Mouse (Mus musculus) layer of hippocampus, adult 9-11 months (tissue): ENCODE results near the gene Arid3c.
"Not testable (repeated sequence)": the region's sequence is repeated elsewhere in the genome, so short reads cannot be mapped to it uniquely, and the experiment has no call there.

ENCODE experiments used
- DNase-seq: peaks from one replicate; pipeline ENCODE4 v3.0.0; 2022

Arid3c gene

DNA sequence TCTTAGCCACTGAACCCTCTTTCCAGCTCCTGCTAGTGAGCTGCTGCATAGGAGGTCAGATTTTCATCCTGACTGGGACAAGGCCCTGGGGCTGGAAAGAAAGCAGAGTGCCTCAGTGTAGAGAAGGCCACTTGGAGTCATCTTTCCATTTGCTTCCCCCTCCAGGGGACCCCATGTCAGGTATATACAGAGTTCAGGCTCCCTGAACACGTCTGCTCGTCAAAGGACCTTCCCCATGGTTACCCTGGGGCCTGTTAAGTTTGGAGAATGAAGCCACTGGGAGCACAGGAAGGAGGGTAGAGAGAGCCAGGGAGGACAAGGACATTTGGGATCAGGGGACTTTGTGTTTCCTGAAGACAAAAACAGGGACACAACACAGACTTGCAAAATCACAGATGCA lies 28.7 kb downstream of the Arid3c start:
- not testable (repeated sequence) for DNase-seq

GRCm38 (mm10) chr4:41700224-41700623 lies 30.7 kb downstream of the Arid3c start:
- DNase-seq = not testable (repeated sequence)

DNA sequence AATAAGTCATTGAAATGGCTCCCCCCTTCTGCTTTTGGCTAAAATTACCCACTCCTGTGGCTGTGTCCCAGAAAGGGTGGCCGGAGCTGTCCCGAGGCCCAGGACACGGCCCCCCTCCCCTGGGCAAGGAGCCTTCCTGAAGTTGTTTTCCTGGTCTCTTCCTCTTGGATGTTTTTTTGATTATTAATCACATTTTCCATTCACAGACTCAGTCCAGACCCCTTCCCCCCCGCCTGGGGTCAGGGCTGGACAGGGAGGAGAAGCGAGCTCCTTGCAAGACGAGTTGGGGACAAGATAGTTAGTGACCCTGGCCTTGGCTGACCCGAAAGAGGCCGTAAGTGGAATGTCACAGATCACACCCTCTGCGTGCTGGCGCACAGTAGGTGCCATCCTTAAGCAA lies 31.2 kb downstream of the Arid3c start, which contains the start of gene Il11ra1:
Il11ra1 (plus strand) TSS at position 207 of the 400 bp plus-strand sequence.
- not testable (repeated sequence) for DNase-seq

- not testable (repeated sequence) for DNase-seq
Measured at GRCm38 (mm10) chr4:41698421-41699016, 32.4 kb downstream of the Arid3c start.

DNA sequence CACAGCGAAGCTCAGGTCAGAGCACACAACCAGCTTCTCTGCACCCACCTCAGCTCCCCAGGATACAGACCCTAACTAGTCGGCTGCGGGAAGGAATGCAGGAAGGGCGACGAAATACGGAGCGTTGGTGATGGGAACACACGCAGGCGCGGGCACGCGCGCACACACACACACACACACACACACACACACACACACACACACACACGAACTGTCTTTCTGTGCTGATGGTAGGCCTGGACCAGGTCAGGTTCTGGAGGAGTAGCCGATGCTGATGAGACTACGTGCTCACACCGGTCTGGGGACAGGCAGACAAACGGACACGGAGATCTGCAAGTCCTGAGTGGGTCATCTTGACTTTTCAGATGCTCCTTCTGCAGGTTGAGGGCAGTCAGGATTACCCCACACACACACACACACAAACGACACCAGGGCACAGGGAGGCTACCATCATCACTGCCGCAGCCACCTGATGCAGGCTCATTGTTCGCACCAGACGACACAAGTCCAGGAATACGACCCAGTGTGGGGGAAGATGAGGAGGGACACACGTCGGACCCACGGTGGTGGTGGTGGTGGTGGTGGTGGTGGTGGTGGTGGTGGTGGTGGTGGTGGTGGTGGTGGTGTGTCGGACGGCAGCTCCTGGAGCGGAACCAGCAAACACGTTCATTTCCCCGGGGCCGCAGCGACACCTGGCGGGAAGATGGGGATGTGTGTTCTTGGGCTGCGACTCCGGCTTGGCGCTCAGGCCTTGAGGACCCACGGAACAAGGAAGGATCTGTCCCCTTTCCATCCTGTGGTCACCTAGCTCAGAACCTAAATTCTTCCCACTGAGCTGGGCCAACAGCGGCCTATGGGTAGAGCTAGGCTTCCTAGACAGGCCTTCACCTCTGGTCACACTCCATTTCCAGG lies 33.8 kb downstream of the Arid3c start, which contains the start of gene Cntfr:
Cntfr (minus strand) TSS at position 160 of the 912 bp plus-strand sequence.
- DNase-seq = not testable (repeated sequence)

GRCm38 (mm10) chr4:41696452-41696851 lies 34.5 kb downstream of the Arid3c start:
- DNase-seq = not testable (repeated sequence)

DNA sequence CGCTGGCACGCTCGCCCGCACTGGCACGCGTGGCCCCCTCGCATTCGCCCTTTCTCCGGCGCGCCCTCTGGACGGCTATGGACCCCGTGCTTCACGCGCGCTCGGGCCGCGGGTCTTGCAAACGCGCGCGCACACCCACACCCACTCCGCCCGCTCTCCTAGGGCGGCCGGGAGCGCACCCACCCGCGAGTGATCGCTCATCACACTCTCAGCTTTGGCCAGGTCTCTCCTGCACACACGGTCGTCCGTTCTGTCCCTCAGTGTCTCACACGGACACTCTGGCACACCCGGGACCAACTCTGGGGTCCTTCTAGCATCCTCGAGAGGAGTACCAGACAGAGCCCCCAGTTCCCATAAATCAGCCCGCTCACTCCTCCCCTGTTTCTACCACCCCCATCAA lies 35.1 kb downstream of the Arid3c start:
- DNase-seq = not testable (repeated sequence)

DNA sequence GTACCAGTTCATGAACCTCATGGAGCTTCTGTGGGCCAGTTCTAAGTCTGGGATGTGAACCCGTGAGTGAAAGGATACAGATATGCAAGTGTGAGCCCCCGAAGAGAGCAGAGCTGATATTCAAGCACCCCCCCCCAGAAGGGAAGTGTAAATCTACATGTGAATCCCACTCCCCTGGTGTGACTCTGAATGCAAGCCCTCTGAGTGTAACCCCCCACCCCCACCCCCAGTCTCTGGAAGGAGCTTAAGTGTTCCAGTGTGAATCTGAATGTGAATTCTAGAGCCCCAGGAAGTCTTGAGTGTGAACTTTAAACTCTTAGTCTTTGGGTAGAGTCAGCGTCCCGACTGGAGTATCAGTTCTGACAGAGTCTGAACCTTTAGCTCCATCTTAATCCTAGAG lies 37.4 kb downstream of the Arid3c start:
- DNase-seq = not testable (repeated sequence)

DNA sequence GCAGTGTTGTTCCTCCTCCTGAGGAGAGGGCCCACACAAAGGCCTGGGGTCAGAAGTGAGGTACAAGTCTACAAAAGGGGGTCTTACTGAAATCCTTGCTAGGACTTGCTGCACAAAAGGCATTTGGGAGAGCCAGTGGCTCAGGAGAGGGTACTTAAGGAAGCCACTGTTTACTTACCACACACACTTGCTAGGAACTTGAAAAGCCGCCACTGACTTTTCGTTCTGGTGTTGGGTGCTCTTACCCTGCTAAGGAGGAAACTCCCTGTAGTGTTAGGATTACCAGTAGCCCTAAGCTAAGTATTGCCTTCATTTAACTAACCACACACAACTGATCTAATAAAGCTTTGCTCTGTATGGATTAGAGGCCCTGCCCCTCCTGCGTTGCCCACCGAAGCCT lies 40.9 kb downstream of the Arid3c start:
- DNase-seq = not testable (repeated sequence)

- DNase-seq = not testable (repeated sequence)
Measured at GRCm38 (mm10) chr4:41688562-41688961, 42.4 kb downstream of the Arid3c start.

DNA sequence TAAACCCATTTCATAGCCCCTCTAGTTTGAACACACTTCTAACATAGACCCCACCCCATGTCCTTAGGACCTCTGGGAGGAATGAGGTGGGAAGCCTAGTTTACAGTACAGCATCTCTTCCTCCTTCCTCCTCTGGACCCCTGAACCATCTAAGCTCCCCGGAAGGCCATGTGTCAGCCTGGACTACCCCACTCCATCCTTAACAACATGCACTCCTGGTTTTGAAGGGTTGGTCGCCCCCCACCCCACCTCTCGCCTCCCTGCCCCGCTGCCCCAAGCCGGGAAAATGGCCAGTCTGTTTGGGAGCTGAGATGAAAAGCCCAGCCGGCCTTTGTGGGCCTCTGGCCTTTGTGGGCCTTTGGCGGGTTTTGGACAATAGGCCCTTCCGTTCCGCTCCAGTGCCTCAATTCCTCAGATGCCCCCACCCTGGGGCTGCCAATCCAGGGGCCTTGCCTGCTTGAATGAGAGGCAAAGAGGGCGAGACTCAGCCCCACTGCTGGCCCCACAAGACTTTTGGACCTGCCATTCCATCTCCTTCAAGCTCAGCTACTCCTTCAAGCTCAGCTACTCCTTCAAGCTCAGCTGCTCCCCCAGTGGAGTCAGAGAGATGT lies 45.0 kb downstream of the Arid3c start:
- DNase-seq = not testable (repeated sequence)

- not testable (repeated sequence) for DNase-seq
Measured at GRCm38 (mm10) chr4:41684931-41685453, 46.0 kb downstream of the Arid3c start.

DNA sequence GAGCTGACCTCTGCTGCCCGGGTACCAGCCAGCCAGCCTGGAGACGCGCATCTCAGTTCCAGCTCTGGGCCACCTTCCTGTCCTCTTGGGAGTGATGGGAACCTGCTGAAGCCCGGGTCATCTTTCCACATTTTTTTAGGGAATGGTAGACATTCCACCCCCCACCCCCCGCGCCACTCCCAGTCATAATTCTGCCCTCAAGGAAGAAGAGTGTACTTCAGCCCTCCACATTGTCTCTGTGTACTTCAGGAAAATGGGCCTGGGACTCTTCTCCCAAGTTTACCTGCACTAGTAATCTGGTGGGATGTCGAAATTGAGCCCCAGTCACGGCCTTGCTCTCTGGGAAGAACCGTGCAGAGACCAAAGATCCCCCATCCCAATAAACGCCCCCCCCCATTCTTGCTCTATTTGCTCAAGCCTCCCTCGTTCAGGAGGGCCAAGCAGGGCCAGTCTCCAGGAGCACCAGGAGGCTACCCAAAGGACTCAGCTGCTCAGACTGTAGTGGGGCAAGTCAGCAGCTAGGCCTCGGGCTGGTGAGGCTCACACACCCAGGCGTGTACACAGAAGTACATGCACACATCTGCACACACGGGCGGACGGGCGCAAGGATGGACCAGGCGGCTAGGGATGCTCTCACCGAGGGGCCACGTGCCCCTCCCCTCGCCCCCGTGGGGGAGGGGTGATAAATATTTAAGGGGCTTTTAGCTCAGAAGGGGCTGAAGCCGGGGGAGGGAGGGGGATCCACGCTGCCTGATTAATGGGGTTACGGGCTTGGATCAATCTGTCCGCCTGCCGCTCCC lies 46.6 kb downstream of the Arid3c start:
- not testable (repeated sequence) for DNase-seq

- not testable (repeated sequence) for DNase-seq
Measured at GRCm38 (mm10) chr4:41683303-41683702, 47.6 kb downstream of the Arid3c start.

GRCm38 (mm10) chr4:41682789-41683188 lies 48.2 kb downstream of the Arid3c start:
- DNase-seq = no peak

DNA sequence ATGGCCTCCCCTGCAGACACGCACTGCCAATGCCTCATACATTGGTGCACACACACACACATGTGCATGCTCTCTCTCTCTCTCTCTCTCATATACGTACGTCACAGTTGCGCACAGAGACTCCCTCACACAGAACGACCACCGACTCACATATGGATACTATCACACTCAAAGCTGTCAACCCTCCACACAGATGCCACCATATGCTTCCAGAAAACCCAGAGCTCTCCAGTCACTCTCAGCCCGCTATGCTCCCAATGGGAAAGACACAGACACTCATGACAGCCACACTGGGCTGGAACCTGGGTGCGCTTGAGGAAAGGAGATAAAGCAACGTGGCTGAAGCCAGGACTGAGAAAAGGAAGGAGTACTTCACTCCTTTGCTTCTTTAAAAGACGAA lies 49.0 kb downstream of the Arid3c start:
- DNase-seq = no peak

GRCm38 (mm10) chr4:41681176-41681575 lies 49.8 kb downstream of the Arid3c start:
- DNase-seq = peak; percentile 77

- no peak for DNase-seq
Measured at GRCm38 (mm10) chr4:41679291-41679690, 51.7 kb downstream of the Arid3c start.

GRCm38 (mm10) chr4:41678863-41679262 lies 52.1 kb downstream of the Arid3c start:
- DNase-seq = no peak

- peak; percentile 50 for DNase-seq
Measured at GRCm38 (mm10) chr4:41677006-41677629, 53.8 kb downstream of the Arid3c start.

- DNase-seq = no peak
Measured at GRCm38 (mm10) chr4:41676248-41677005, 54.5 kb downstream of the Arid3c start.
